Mouse (Mus musculus) MEL (cell line): Measurements from ENCODE around the gene Lsmem1. TPM values are rescaled to one million over a fixed set of nuclear protein-coding genes. Genes with fewer than 3 reads are reported as not detected.

Experiments used
- DNase-seq: peaks from one replicate; pipeline ENCODE4 v3.0.0; 2011; ENCODE audit warnings: low read depth, low spot score
- H3K27ac ChIP-seq: 2 replicates; pipeline ENCODE4 v1.5.1; 2012; ENCODE audit warnings: low read depth, mild to moderate bottlenecking, control low read depth, low read length, moderate library complexity; ENCODE audit not compliant: control insufficient read depth
- H3K27me3 ChIP-seq, 2 experiments: fragments of 150-350 bp in 1 of 2; sonication (generic) in 1 of 2; 2 replicates each; pipeline ENCODE4 v1.6.1; 2012; ENCODE audit warnings: low read length in 2 of 2, mild to moderate bottlenecking in 2 of 2, improper control_type of control experiment in 1 of 2, moderate library complexity in 1 of 2; ENCODE audit not compliant: insufficient read depth in 2 of 2, control insufficient read depth in 1 of 2
- H3K36me3 ChIP-seq, 2 experiments: 2 replicates each; pipeline ENCODE4 v1.6.1; 2012 to 2014; ENCODE audit warnings: low read length in 2 of 2, improper control_type of control experiment in 1 of 2, inconsistent platforms in 1 of 2, mild to moderate bottlenecking in 1 of 2; ENCODE audit not compliant: insufficient read depth in 2 of 2, control insufficient read depth in 1 of 2
- H3K4me1 ChIP-seq, 2 experiments: fragments of 150-350 bp in 1 of 2; sonication (generic) in 1 of 2; 2 replicates each; pipeline ENCODE4 v1.6.1; 2012; ENCODE audit warnings: low read length in 2 of 2, improper control_type of control experiment in 1 of 2, mild to moderate bottlenecking in 1 of 2; ENCODE audit not compliant: insufficient read depth in 2 of 2, control insufficient read depth in 1 of 2
- H3K4me3 ChIP-seq, 2 experiments: fragments of 150-350 bp in 1 of 2; sonication (generic) in 1 of 2; 2 replicates each; pipeline ENCODE4 v1.5.1; 2012; ENCODE audit warnings: low read depth in 2 of 2, low read length in 2 of 2, mild to moderate bottlenecking in 2 of 2, moderate library complexity in 2 of 2, control low read depth in 1 of 2, improper control_type of control experiment in 1 of 2; ENCODE audit not compliant: control insufficient read depth in 1 of 2, insufficient read depth in 1 of 2
- H3K79me2 ChIP-seq: 2 replicates; pipeline ENCODE4 v1.6.1; 2012; ENCODE audit warnings: mild to moderate bottlenecking, low read length, moderate library complexity; ENCODE audit not compliant: control insufficient read depth, poor library complexity, insufficient read depth
- H3K9ac ChIP-seq: 2 replicates; pipeline ENCODE4 v1.6.1; 2012; ENCODE audit warnings: low read depth, mild to moderate bottlenecking, control low read depth, low read length, moderate library complexity; ENCODE audit not compliant: control insufficient read depth, poor library complexity, severe bottlenecking
- H3K9me3 ChIP-seq: fragments of 150-350 bp; sonication (generic); replicated peaks from 2 replicates; pipeline ENCODE4 v1.6.1; 2012; ENCODE audit warnings: mild to moderate bottlenecking, low read length, improper control_type of control experiment, moderate library complexity; ENCODE audit not compliant: insufficient read depth
- BHLHE40 ChIP-seq: IDR thresholded peaks from 2 replicates; pipeline ENCODE4 v1.6.1; 2012; ENCODE audit warnings: low read depth, mild to moderate bottlenecking, inconsistent platforms, low read length, improper control_type of control experiment, borderline replicate concordance
- CHD2 ChIP-seq: IDR thresholded peaks from 2 replicates; pipeline ENCODE4 v1.6.1; 2011; ENCODE audit warnings: low read length, improper control_type of control experiment
- CTCF ChIP-seq, 3 experiments: IDR thresholded peaks in 2 of 3; conservative IDR thresholded peaks in 1 of 3; 2 replicates each; pipeline ENCODE4 v1.5.1; 2011 to 2012; ENCODE audit warnings: low read length in 3 of 3, low read depth in 2 of 3, mild to moderate bottlenecking in 2 of 3, improper control_type of control experiment in 1 of 3, inconsistent platforms in 1 of 3, mixed read lengths in 1 of 3, moderate library complexity in 1 of 3; ENCODE audit not compliant: control insufficient read depth in 1 of 3, insufficient read depth in 1 of 3, poor library complexity in 1 of 3, severe bottlenecking in 1 of 3
- E2F4 ChIP-seq: IDR thresholded peaks from 2 replicates; pipeline ENCODE4 v1.6.1; 2011; ENCODE audit warnings: low read depth, low read length, improper control_type of control experiment, borderline replicate concordance
- ELF1 ChIP-seq: IDR thresholded peaks from 2 replicates; pipeline ENCODE4 v1.6.1; 2014; ENCODE audit warnings: low read depth, mild to moderate bottlenecking, inconsistent platforms, low read length, improper control_type of control experiment, moderate library complexity
- ETS1 ChIP-seq: IDR thresholded peaks from 2 replicates; pipeline ENCODE4 v1.6.1; 2012; ENCODE audit warnings: low read depth, mild to moderate bottlenecking, inconsistent platforms, low read length, improper control_type of control experiment, moderate library complexity
- GATA1 ChIP-seq: IDR thresholded peaks from 2 replicates; pipeline ENCODE4 v1.6.1; 2011; ENCODE audit warnings: low read depth, low read length, improper control_type of control experiment
- HCFC1 ChIP-seq: IDR thresholded peaks from 2 replicates; pipeline ENCODE4 v1.6.1; 2012; ENCODE audit warnings: low read depth, mild to moderate bottlenecking, inconsistent platforms, low read length, improper control_type of control experiment, moderate library complexity
- JUND ChIP-seq: IDR thresholded peaks from 2 replicates; pipeline ENCODE4 v1.6.1; 2011; ENCODE audit warnings: low read depth, mild to moderate bottlenecking, improper control_type of control experiment, low read length
- MAFK ChIP-seq: IDR thresholded peaks from 2 replicates; pipeline ENCODE4 v1.6.1; 2011; ENCODE audit warnings: low read depth, mild to moderate bottlenecking, low read length, improper control_type of control experiment, borderline replicate concordance
- MAX ChIP-seq: IDR thresholded peaks from 2 replicates; pipeline ENCODE4 v1.6.1; 2011; ENCODE audit warnings: low read length, improper control_type of control experiment
- MEF2A ChIP-seq: IDR thresholded peaks from 2 replicates; pipeline ENCODE4 v1.6.1; 2014; ENCODE audit warnings: low read depth, mild to moderate bottlenecking, inconsistent platforms, low read length, improper control_type of control experiment; ENCODE audit not compliant: poor library complexity, insufficient replicate concordance, severe bottlenecking; ENCODE audit errors: extremely low read depth
- MXI1 ChIP-seq: IDR thresholded peaks from 2 replicates; pipeline ENCODE4 v1.6.1; 2011; ENCODE audit warnings: mild to moderate bottlenecking, low read depth, low read length, improper control_type of control experiment
- MYB ChIP-seq: IDR thresholded peaks from 2 replicates; pipeline ENCODE4 v1.6.1; 2011; ENCODE audit warnings: mild to moderate bottlenecking, low read depth, low read length, improper control_type of control experiment
- MYC ChIP-seq: IDR thresholded peaks from 2 replicates; pipeline ENCODE4 v1.6.1; 2011; ENCODE audit warnings: low read depth, mild to moderate bottlenecking, low read length, improper control_type of control experiment, moderate library complexity
- NELFE ChIP-seq: IDR thresholded peaks from 2 replicates; pipeline ENCODE4 v1.6.1; 2011; ENCODE audit warnings: low read depth, low read length, improper control_type of control experiment
- POLR2A ChIP-seq, 2 experiments: IDR thresholded peaks; 2 replicates each; pipeline ENCODE4 v1.6.1; 2011 to 2012; ENCODE audit warnings: low read length in 2 of 2, mild to moderate bottlenecking in 2 of 2, control low read depth in 1 of 2, improper control_type of control experiment in 1 of 2, low read depth in 1 of 2, moderate library complexity in 1 of 2; ENCODE audit not compliant: control insufficient read depth in 1 of 2, insufficient read depth in 1 of 2, poor library complexity in 1 of 2
- POLR2AphosphoS5 ChIP-seq: IDR thresholded peaks from 2 replicates; pipeline ENCODE4 v1.6.1; 2012; ENCODE audit warnings: low read depth, borderline replicate concordance, mild to moderate bottlenecking, inconsistent platforms, low read length, moderate library complexity, mixed read lengths
- RCOR1 ChIP-seq: IDR thresholded peaks from 2 replicates; pipeline ENCODE4 v1.6.1; 2012; ENCODE audit warnings: low read depth, mild to moderate bottlenecking, inconsistent platforms, low read length, improper control_type of control experiment
- TCF12 ChIP-seq: IDR thresholded peaks from 2 replicates; pipeline ENCODE4 v1.6.1; 2014; ENCODE audit warnings: low read depth, mild to moderate bottlenecking, inconsistent platforms, low read length, improper control_type of control experiment, moderate library complexity
- ZC3H11A ChIP-seq: IDR thresholded peaks from 2 replicates; pipeline ENCODE4 v1.6.1; 2012; ENCODE audit warnings: low read depth, mild to moderate bottlenecking, inconsistent platforms, low read length, improper control_type of control experiment
- ZMIZ1 ChIP-seq: IDR thresholded peaks from 2 replicates; pipeline ENCODE4 v1.6.1; 2012; ENCODE audit warnings: low read depth, mild to moderate bottlenecking, inconsistent platforms, low read length, improper control_type of control experiment, moderate library complexity
- ZNF384 ChIP-seq: IDR thresholded peaks from 2 replicates; pipeline ENCODE4 v1.6.1; 2012; ENCODE audit warnings: low read depth, mild to moderate bottlenecking, inconsistent platforms, low read length, improper control_type of control experiment
- polyA plus RNA-seq, 2 experiments: library from polyadenylated mRNA; stranded (reverse) in 1 of 2; unstranded in 1 of 2; fragments of >175 nt in 1 of 2; fragments of >200 nt in 1 of 2; gene quantifications; 2 replicates each; pipeline versions ENCODE4 v1.2.1 to v1.2.4; 2012; ENCODE audit warnings: low replicate concordance in 2 of 2, low read depth in 1 of 2; ENCODE audit not compliant: insufficient read length in 2 of 2, insufficient read depth in 1 of 2, missing spikeins in 1 of 2
- total RNA-seq: library from RNA; depleted of rRNA; stranded (reverse); fragments of 300-350 nt; gene quantifications from 2 replicates; pipeline ENCODE4 v1.2.3, GENCODE M21; 2012

Gene Lsmem1
- total and polyA plus RNA-seq, 3 experiments, result 0.14 TPM; not detected in 2

DNA sequence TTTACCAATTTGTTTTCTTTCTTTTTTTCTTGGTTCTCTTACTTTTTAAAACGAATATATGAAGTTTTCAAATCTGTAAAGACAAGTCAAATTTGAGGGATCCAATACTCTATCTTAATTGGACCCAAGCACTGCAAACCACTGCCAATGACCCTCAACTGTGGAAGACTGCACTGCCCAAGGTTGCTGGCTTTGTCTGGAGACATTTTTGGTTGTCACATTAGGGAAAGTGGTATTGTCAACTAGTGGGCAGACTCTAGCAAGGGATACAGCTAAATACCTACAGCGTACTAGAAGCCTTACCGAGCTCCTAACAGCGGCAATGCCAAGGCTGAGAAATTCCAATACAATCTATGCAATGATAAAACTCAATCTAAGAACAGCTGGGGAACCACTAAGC, 8.6 kb upstream of the Lsmem1 start:
- H3K27ac ChIP-seq, result no peak overlapping the region
- H3K79me2 ChIP-seq, result peaks cover 3% of the 10 kb centered on the region; the same call in 1 of the 2 replicates
- no peaks in the 10 kb centered on the region for H3K4me1 ChIP-seq
- H3K9ac ChIP-seq, result no peak overlapping the region
- no peak for DNase-seq
- no peak overlapping the region for H3K4me3 ChIP-seq
- no peak for TF ChIP-seq ELF1
- TF ChIP-seq GATA1, result no peak
- TF ChIP-seq ETS1, result no peak
- no peak for TF ChIP-seq ZC3H11A
- no peak for TF ChIP-seq ZMIZ1
- TF ChIP-seq CTCF (IDR thresholded peaks at IDR 0.05 in 2 of 3, conservative IDR thresholded peaks at IDR 0.05 in 1 of 3; ENCODE audit: control insufficient read depth in 1 of 3, insufficient read depth in 1 of 3, low read depth in 2 of 3, low read length in 3 of 3, poor library complexity in 1 of 3, severe bottlenecking in 1 of 3), result no peak
- TF ChIP-seq JUND, result no peak
- no peak for TF ChIP-seq MYB
- no peak for TF ChIP-seq HCFC1
- no peak for TF ChIP-seq CHD2
- TF ChIP-seq MXI1, result no peak
- TF ChIP-seq MAX, result no peak
- no peak for TF ChIP-seq MAFK
- TF ChIP-seq E2F4, result no peak
- no peak for TF ChIP-seq NELFE
- no peak for TF ChIP-seq MEF2A
- no peak for TF ChIP-seq BHLHE40
- no peak for TF ChIP-seq ZNF384
- TF ChIP-seq POLR2AphosphoS5, result no peak
- H3K9me3 ChIP-seq, result no peaks in the 10 kb centered on the region
- peaks cover 3 to 64% of the 10 kb centered on the region in 2 experiments; a peak in 3 of 4 replicates for H3K36me3 ChIP-seq
- H3K27me3 ChIP-seq, result no peaks in the 10 kb centered on the region

DNA sequence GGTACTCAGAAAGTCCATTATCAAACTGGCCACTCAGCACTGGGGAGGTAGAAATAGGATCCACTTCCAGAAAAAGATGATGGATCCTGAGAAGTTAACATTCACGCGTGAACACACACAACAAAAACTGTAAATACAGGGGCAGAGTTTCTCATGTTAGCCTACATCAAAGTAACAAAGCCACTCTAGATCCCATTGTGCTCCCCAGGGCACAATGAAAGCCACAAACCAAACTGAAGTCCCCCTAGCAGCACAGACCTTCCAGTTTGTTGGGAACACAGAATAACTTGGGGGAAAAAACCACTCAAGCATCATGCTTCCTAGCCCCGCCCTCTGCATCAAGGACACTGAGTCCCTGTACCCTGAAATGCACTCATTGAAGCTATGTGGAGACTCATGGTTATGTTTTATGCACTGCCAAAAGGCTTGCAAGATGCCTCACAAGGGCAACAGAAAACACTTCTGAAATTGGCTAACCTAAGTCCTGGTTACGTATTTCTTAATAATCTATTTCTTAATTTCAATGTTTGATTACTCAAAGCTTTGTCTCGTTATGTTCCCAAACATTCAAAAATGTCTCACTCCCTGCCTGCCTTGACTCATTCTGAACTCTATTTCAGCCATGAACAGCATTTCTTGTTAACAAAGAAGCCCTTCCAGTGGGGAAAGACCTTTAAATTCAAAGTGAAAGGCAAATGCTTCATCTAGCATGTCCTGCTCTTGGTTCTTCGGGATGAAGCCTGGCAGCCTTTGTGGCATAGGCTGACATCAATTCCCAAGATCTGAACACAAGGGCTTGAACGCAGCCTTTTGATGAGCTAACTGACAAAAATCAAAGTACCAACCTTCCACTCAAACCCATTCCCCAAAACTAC, 3.1 kb upstream of the Lsmem1 start:
- H3K36me3 ChIP-seq, result peaks cover 2 to 22% of the 10 kb centered on the region in 2 experiments
- no peaks in the 10 kb centered on the region for H3K4me1 ChIP-seq

More for the DNA sequence above, 3.1 kb upstream of the Lsmem1 start:
- no peaks in the 10 kb centered on the region for H3K79me2 ChIP-seq
- H3K27ac ChIP-seq, result no peak overlapping the region
- H3K9me3 ChIP-seq, result no peaks in the 10 kb centered on the region
- no peaks in the 10 kb centered on the region for H3K27me3 ChIP-seq
- no peak overlapping the region for H3K9ac ChIP-seq
- no peak for DNase-seq
- TF ChIP-seq ZNF384 (no peak), GATA1 (no peak), RCOR1 (no peak), E2F4 (no peak), TCF12 (no peak), MYC (no peak), HCFC1 (no peak), POLR2A (IDR thresholded peaks at IDR 0.05; ENCODE audit: control insufficient read depth in 1 of 2, insufficient read depth in 1 of 2, low read depth in 1 of 2, low read length in 2 of 2, poor library complexity in 1 of 2) (0 out of 4 replicates have a peak, but pooled peaks of 1 of the 2 experiments have one; percentile 12)
- H3K4me3 ChIP-seq, result no peak overlapping the region
